Comparison of ENCODE assay signal across 15 mouse cellular contexts in genomic region chr7:112289990-112290389, GRCm38 (mm10).
A peak's percentile ranks its signal among the peaks of the same experiment; 100 is the strongest.
DNase-seq lines count a peak whose midpoint lies in the region; ATAC-seq and TF ChIP-seq lines count a peak whose summit lies in the region.
"Had no signal": no experiment of that assay in that cellular context is flagged by ENCODE, and none has a peak within 500 bp of the region (broad histone marks: within the 10 kb centered on the region; RNA-seq: fewer than 3 reads in every experiment).

No protein-coding gene starts in this region.

- WGBS in lung, embryonic 14.5 days: 39% methylated on average over 4 of the region's 4 CpGs
- WGBS in liver, embryonic 12.5 days (ENCODE audit: insufficient replicate concordance): 56% methylated on average over 4 of the region's 4 CpGs

- no peaks in the 10 kb centered on the region for H3K27me3 ChIP-seq in lung, embryonic 14.5 days (ENCODE audit: insufficient read depth, low read length)
- H3K27me3 ChIP-seq in liver, embryonic 12.5 days (replicated peaks): no peaks in the 10 kb centered on the region
- H3K27me3 ChIP-seq: forebrain, embryonic 13.5 days; midbrain, embryonic 12.5 days had no signal

- H3K9me3 ChIP-seq in lung, embryonic 14.5 days (ENCODE audit: low read depth, low read length): no peaks in the 10 kb centered on the region
- no peaks in the 10 kb centered on the region for H3K9me3 ChIP-seq in liver, embryonic 12.5 days (replicated peaks)
- H3K9me3 ChIP-seq: embryonic facial prominence, embryonic 10.5 days; forebrain, embryonic 13.5 days; midbrain, embryonic 12.5 days had no signal

- no peak; the same call in 1 of the 2 replicates for ATAC-seq in lung, embryonic 14.5 days (ENCODE audit: insufficient read depth)
- ATAC-seq in liver, embryonic 12.5 days: no peak
- ATAC-seq in CD4-positive, CD25-positive, alpha-beta regulatory T cell, adult 4 months: no peak
- ATAC-seq: forebrain, embryonic 13.5 days; intestine, postnatal 0 days had no signal

- no peaks in the 10 kb centered on the region for H3K36me3 ChIP-seq in lung, embryonic 14.5 days (ENCODE audit: insufficient read depth)
- no peaks in the 10 kb centered on the region for H3K36me3 ChIP-seq in liver, embryonic 12.5 days
- H3K36me3 ChIP-seq: embryonic facial prominence, embryonic 10.5 days; midbrain, embryonic 12.5 days had no signal

- peaks cover 5% of the 10 kb centered on the region; the same call in 1 of the 2 replicates for H3K4me1 ChIP-seq in lung, embryonic 14.5 days (ENCODE audit: insufficient read depth)
- 0 out of 2 replicates have a peak, but pooled peaks cover 7% of the 10 kb centered on the region for H3K4me1 ChIP-seq in liver, embryonic 12.5 days
- H3K4me1 ChIP-seq: forebrain, embryonic 13.5 days; midbrain, embryonic 12.5 days had no signal

- H3K9ac ChIP-seq in lung, embryonic 14.5 days: no peak overlapping the region
- no peak overlapping the region for H3K9ac ChIP-seq in liver, embryonic 12.5 days
- H3K9ac ChIP-seq: forebrain, embryonic 13.5 days; midbrain, embryonic 12.5 days had no signal

- no peak for TF ChIP-seq CTCF in lung, embryonic 14.5 days (IDR thresholded peaks at IDR 0.05; ENCODE audit: low read depth)

- H3K4me2 ChIP-seq in lung, embryonic 14.5 days: no peak overlapping the region
- H3K4me2 ChIP-seq in liver, embryonic 12.5 days: no peak overlapping the region
- H3K4me2 ChIP-seq: forebrain, embryonic 13.5 days; liver, embryonic 11.5 days; midbrain, embryonic 12.5 days had no signal

- H3K4me3 ChIP-seq in lung, embryonic 14.5 days (ENCODE audit: low read depth, low read length): no peak overlapping the region
- no peak overlapping the region for H3K4me3 ChIP-seq in liver, embryonic 12.5 days
- H3K4me3 ChIP-seq: embryonic facial prominence, embryonic 10.5 days; forebrain, embryonic 13.5 days; midbrain, embryonic 12.5 days had no signal

- H3K27ac ChIP-seq in lung, embryonic 14.5 days (ENCODE audit: low read depth): peak overlapping the region; percentile 72
- no peak overlapping the region for H3K27ac ChIP-seq in liver, embryonic 12.5 days
- H3K27ac ChIP-seq: embryonic facial prominence, embryonic 10.5 days; forebrain, embryonic 13.5 days; midbrain, embryonic 12.5 days had no signal

- DNase-seq in 3T3-L1 (ENCODE audit: low read depth, low spot score): peak; percentile 88
- peak; percentile 91 for DNase-seq in NIH3T3 (ENCODE audit: low read depth)
- DNase-seq in heart, adult 9 months (ENCODE audit: low spot score in 2 of 2): peak; percentile 55 to 70
- peak; percentile 45 for DNase-seq in lung, embryonic 14.5 days
- no peak for DNase-seq in right cerebral cortex, postnatal 14 days
- no peak for DNase-seq in kidney, adult 9 months
- DNase-seq: cerebellum, adult 11-12 months; layer of hippocampus, adult 9-11 months had no signal

Comparison
In these comparisons a context has a peak if more than half of its experiments do, and no peak if none do; other contexts are left out.
1. DNase-seq: peak in 3T3-L1 (single experiment), NIH3T3 (single experiment), heart, adult 9 months (2 of 2) and lung, embryonic 14.5 days (single experiment); none in right cerebral cortex, postnatal 14 days (single experiment) and kidney, adult 9 months (single experiment).